Mouse (Mus musculus) kidney, adult 9 months (tissue): ENCODE measurements around the gene Thyn1.

Experiments used
- DNase-seq: peaks from one replicate; pipeline ENCODE4 v3.0.0; 2022

Thyn1 gene

GRCm38 (mm10) chr9:27030763-27031100 is 31.2 kb downstream of the Thyn1 start:
- no peak for DNase-seq

- no peak for DNase-seq
Measured at GRCm38 (mm10) chr9:27043892-27044291, 44.4 kb downstream of the Thyn1 start.

- DNase-seq: no peak
Measured at GRCm38 (mm10) chr9:27049492-27049891, 50.0 kb downstream of the Thyn1 start.
